Mouse (Mus musculus): ENCODE measurements around the gene Limk2. TPM values are rescaled to one million over a fixed set of nuclear protein-coding genes. Genes with fewer than 3 reads are reported as not detected.

Gene Limk2
- polyA plus RNA-seq, 1 experiment from 2014 or later: 6.8 TPM

GRCm38 (mm10) chr11:3381148-3381814 is 27.7 kb downstream of the Limk2 start:
- no peak overlapping the region for H3K27ac ChIP-seq (ENCODE audit: low read depth)

GRCm38 (mm10) chr11:3379427-3379826 is 29.6 kb downstream of the Limk2 start:
- TF ChIP-seq EP300 (IDR thresholded peaks at IDR 0.05; ENCODE audit: low read depth): no peak
- no peak for TF ChIP-seq CTCF (IDR thresholded peaks at IDR 0.05; ENCODE audit: low read depth)
- WGBS (ENCODE audit: insufficient replicate concordance): 29% methylated on average over 4 of the region's 4 CpGs
- no peak overlapping the region for H3K27ac ChIP-seq (ENCODE audit: low read depth)
- no peak overlapping the region for H3K4me2 ChIP-seq (ENCODE audit: low read depth, low read length)
- H3K27me3 ChIP-seq (ENCODE audit: insufficient read depth, low read length): no peaks in the 10 kb centered on the region
- H3K4me1 ChIP-seq (ENCODE audit: insufficient read depth): peaks cover 2% of the 10 kb centered on the region; the same call in 1 of the 2 replicates
- ATAC-seq (peak; percentile 41), DNase-seq (no peak)
- H3K4me3 ChIP-seq (ENCODE audit: low read depth, low read length): no peak overlapping the region
- no peaks in the 10 kb centered on the region for H3K9me3 ChIP-seq (ENCODE audit: low read length)
- H3K9ac ChIP-seq (replicated peaks): no peak overlapping the region
- peaks cover 11% of the 10 kb centered on the region; the same call in 1 of the 2 replicates for H3K36me3 ChIP-seq (replicated peaks; ENCODE audit: insufficient read depth, low read length)

More at GRCm38 (mm10) chr11:3381148-3381814, 27.7 kb downstream of the Limk2 start:
- Histone ChIP-seq H3K4me2 (ENCODE audit: low read depth, low read length) (no peak overlapping the region), H3K9ac (replicated peaks) (no peak overlapping the region), H3K27me3 (ENCODE audit: insufficient read depth, low read length) (no peaks in the 10 kb centered on the region), H3K4me1 (ENCODE audit: insufficient read depth) (peaks cover 4% of the 10 kb centered on the region; the same call in 1 of the 2 replicates), H3K36me3 (replicated peaks; ENCODE audit: insufficient read depth, low read length) (peaks cover 17% of the 10 kb centered on the region), H3K9me3 (ENCODE audit: low read length) (no peaks in the 10 kb centered on the region), H3K4me3 (ENCODE audit: low read depth, low read length) (no peak overlapping the region)
- TF ChIP-seq EP300 (IDR thresholded peaks at IDR 0.05; ENCODE audit: low read depth) (no peak), CTCF (IDR thresholded peaks at IDR 0.05; ENCODE audit: low read depth) (no peak)
- WGBS (ENCODE audit: insufficient replicate concordance): 81% methylated on average over 6 of the region's 6 CpGs
- DNase-seq: no peak
- ATAC-seq: no peak

GRCm38 (mm10) chr11:3374741-3375140 is 34.2 kb downstream of the Limk2 start:
- ATAC-seq: no peak

GRCm38 (mm10) chr11:3374293-3374645 is 34.7 kb downstream of the Limk2 start:
- Histone ChIP-seq H3K4me1 (ENCODE audit: insufficient read depth) (peaks cover 5% of the 10 kb centered on the region), H3K4me2 (ENCODE audit: low read depth, low read length) (no peak overlapping the region), H3K9me3 (ENCODE audit: low read length) (no peaks in the 10 kb centered on the region), H3K9ac (replicated peaks) (no peak overlapping the region), H3K27ac (ENCODE audit: low read depth) (no peak overlapping the region), H3K4me3 (ENCODE audit: low read depth, low read length) (no peak overlapping the region), H3K27me3 (ENCODE audit: insufficient read depth, low read length) (no peaks in the 10 kb centered on the region), H3K36me3 (replicated peaks; ENCODE audit: insufficient read depth, low read length) (no peaks in the 10 kb centered on the region)
- TF ChIP-seq EP300 (IDR thresholded peaks at IDR 0.05; ENCODE audit: low read depth): no peak
- TF ChIP-seq CTCF (IDR thresholded peaks at IDR 0.05; ENCODE audit: low read depth): no peak
- ATAC-seq (no peak), DNase-seq (no peak)
- WGBS (ENCODE audit: insufficient replicate concordance): 75% methylated on average over 7 of the region's 7 CpGs

More at GRCm38 (mm10) chr11:3374741-3375140, 34.2 kb downstream of the Limk2 start:
- DNase-seq: no peak
- WGBS (ENCODE audit: insufficient replicate concordance): 78% methylated on average over 12 of the region's 12 CpGs
- Histone ChIP-seq H3K27me3 (ENCODE audit: insufficient read depth, low read length) (no peaks in the 10 kb centered on the region), H3K4me1 (ENCODE audit: insufficient read depth) (peaks cover 5% of the 10 kb centered on the region), H3K4me3 (ENCODE audit: low read depth, low read length) (no peak overlapping the region), H3K36me3 (replicated peaks; ENCODE audit: insufficient read depth, low read length) (no peaks in the 10 kb centered on the region), H3K27ac (ENCODE audit: low read depth) (no peak overlapping the region), H3K9ac (replicated peaks) (no peak overlapping the region), H3K9me3 (ENCODE audit: low read length) (no peaks in the 10 kb centered on the region), H3K4me2 (ENCODE audit: low read depth, low read length) (no peak overlapping the region)
- TF ChIP-seq CTCF (IDR thresholded peaks at IDR 0.05; ENCODE audit: low read depth) (no peak), EP300 (IDR thresholded peaks at IDR 0.05; ENCODE audit: low read depth) (no peak)

GRCm38 (mm10) chr11:3373591-3374292 is 35.2 kb downstream of the Limk2 start:
- no peaks in the 10 kb centered on the region for H3K27me3 ChIP-seq (ENCODE audit: insufficient read depth, low read length)
- peaks cover 5% of the 10 kb centered on the region for H3K4me1 ChIP-seq (ENCODE audit: insufficient read depth)
- no peak for TF ChIP-seq EP300 (IDR thresholded peaks at IDR 0.05; ENCODE audit: low read depth)
- no peak for TF ChIP-seq CTCF (IDR thresholded peaks at IDR 0.05; ENCODE audit: low read depth)
- 62% methylated on average over 7 of the region's 7 CpGs for WGBS (ENCODE audit: insufficient replicate concordance)
- no peak overlapping the region for H3K9ac ChIP-seq (replicated peaks)
- ATAC-seq (no peak), DNase-seq (no peak)
- no peaks in the 10 kb centered on the region for H3K9me3 ChIP-seq (ENCODE audit: low read length)
- H3K36me3 ChIP-seq (replicated peaks; ENCODE audit: insufficient read depth, low read length): no peaks in the 10 kb centered on the region
- H3K4me2 ChIP-seq (ENCODE audit: low read depth, low read length): no peak overlapping the region
- H3K4me3 ChIP-seq (ENCODE audit: low read depth, low read length): no peak overlapping the region
- H3K27ac ChIP-seq (ENCODE audit: low read depth): no peak overlapping the region

GRCm38 (mm10) chr11:3371599-3372295 is 37.2 kb downstream of the Limk2 start:
- peak overlapping the region; percentile 57 for H3K9ac ChIP-seq (replicated peaks)
- no peak for DNase-seq

More at GRCm38 (mm10) chr11:3371599-3372295, 37.2 kb downstream of the Limk2 start:
- Histone ChIP-seq H3K27ac (ENCODE audit: low read depth) (no peak overlapping the region), H3K4me3 (ENCODE audit: low read depth, low read length) (peak overlapping the region; percentile 47), H3K27me3 (ENCODE audit: insufficient read depth, low read length) (no peaks in the 10 kb centered on the region), H3K4me1 (ENCODE audit: insufficient read depth) (peaks cover 5% of the 10 kb centered on the region), H3K9me3 (ENCODE audit: low read length) (no peaks in the 10 kb centered on the region), H3K4me2 (ENCODE audit: low read depth, low read length) (peak overlapping the region; percentile 80), H3K36me3 (replicated peaks; ENCODE audit: insufficient read depth, low read length) (no peaks in the 10 kb centered on the region)
- peak; percentile 43 for ATAC-seq
- TF ChIP-seq EP300 (IDR thresholded peaks at IDR 0.05; ENCODE audit: low read depth) (no peak), CTCF (IDR thresholded peaks at IDR 0.05; ENCODE audit: low read depth) (no peak)
- 29% methylated on average over 7 of the region's 7 CpGs for WGBS (ENCODE audit: insufficient replicate concordance)
